Mouse (Mus musculus): Measurements from ENCODE around the gene Myo5a. TPM values are rescaled to one million over a fixed set of nuclear protein-coding genes. Genes with fewer than 3 reads are reported as not detected.

The Myo5a gene
- polyA plus RNA-seq (2015; fragmentation: Nextera tagmentation; extraction: Ambion mirVana) = 9.4 and 10.5 TPM in 2 replicates

DNA sequence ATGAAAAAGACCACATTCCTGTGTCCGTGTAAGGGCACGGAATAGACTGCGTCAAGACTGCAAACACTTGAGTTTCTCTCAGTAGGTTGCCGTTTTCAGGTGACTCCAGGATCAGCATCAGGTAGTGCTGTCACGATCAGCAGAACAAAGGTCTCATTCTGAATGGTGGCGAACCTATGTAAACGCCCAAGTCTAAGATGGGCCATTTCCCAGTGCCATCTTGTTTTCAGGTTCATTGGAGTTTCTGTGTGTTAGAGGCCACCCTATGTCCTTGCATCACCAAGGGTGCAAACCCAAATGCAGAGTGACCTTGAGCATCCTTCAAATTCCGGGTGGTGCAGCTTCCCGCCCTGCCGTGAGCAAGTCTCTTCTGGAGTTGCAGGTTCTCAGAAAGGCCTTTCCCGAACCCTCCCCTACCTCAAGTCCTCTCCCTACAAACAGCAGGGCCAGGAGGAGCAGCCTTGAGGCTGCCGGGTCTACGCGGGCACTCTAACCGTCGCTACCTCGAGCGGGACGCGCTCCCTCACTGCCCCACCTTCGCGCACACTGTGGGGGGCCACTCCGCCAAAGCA lies at the start of gene Myo5a:
Gene Myo5a (plus strand): TSS at position 559 of the 572 bp plus-strand sequence.
- Histone ChIP-seq H3K4me2 (ENCODE audit: low read depth, low read length) (peak within 1 kb of the TSS; percentile 99), H3K27ac (ENCODE audit: low read length) (peak within 1 kb of the TSS; percentile 90), H3K9ac (ENCODE audit: low read length) (peak within 1 kb of the TSS; percentile 90), H3K27me3 (ENCODE audit: control insufficient read depth, insufficient read depth, low read length) (no peaks in the 10 kb centered on the region), H3K36me3 (ENCODE audit: control insufficient read depth, insufficient read depth, low read length) (no peaks in the 10 kb centered on the region), H3K4me3 (replicated peaks; ENCODE audit: low read length) (peak within 1 kb of the TSS; percentile 86), H3K9me3 (replicated peaks; ENCODE audit: control insufficient read depth, low read length) (no peaks in the 10 kb centered on the region), H3K4me1 (ENCODE audit: control insufficient read depth, insufficient read depth, low read length) (peaks cover 7% of the 10 kb centered on the region; the same call in 1 of the 2 replicates)
- ATAC-seq (ENCODE audit: insufficient read depth, low FRiP score) = no peak; the same call in none of the 2 replicates
- WGBS = 21% methylated on average over 23 of the region's 23 CpGs

DNA sequence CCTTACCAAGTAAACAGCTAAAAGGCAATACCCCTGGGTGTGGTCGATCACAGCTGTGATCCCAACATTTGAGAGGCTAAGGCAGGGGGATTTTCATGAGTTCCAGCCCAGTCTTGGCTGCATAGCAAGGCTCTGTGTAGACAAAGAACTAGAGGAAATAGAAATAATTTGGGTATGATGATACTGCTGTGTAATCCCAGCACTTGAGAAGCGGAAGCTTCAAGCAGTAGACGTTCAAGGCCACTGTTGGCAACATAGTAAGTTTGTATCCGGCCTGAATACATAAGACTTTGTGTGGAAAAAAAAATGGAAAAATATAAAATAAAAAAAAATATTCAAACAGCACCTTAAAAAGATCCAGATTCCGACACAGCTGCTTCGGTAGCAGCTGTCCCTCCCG lies 48.3 kb upstream of the Myo5a start:
- ATAC-seq (ENCODE audit: insufficient read depth, low FRiP score) = no peak
- no peak overlapping the region for H3K4me3 ChIP-seq (replicated peaks; ENCODE audit: low read length)
- peak overlapping the region; percentile 17; the same call in 1 of the 2 replicates for H3K27ac ChIP-seq (ENCODE audit: low read length)
- H3K4me2 ChIP-seq (ENCODE audit: low read depth, low read length) = no peak overlapping the region
- no peak overlapping the region for H3K9ac ChIP-seq (ENCODE audit: low read length)
- H3K9me3 ChIP-seq (replicated peaks; ENCODE audit: control insufficient read depth, low read length) = no peaks in the 10 kb centered on the region
- 70% methylated on average over 7 of the region's 7 CpGs for WGBS
- no peaks in the 10 kb centered on the region for H3K4me1 ChIP-seq (ENCODE audit: control insufficient read depth, insufficient read depth, low read length)
- H3K36me3 ChIP-seq (ENCODE audit: control insufficient read depth, insufficient read depth, low read length) = no peaks in the 10 kb centered on the region; the same call in 1 of the 2 replicates
- H3K27me3 ChIP-seq (ENCODE audit: control insufficient read depth, insufficient read depth, low read length) = no peaks in the 10 kb centered on the region

DNA sequence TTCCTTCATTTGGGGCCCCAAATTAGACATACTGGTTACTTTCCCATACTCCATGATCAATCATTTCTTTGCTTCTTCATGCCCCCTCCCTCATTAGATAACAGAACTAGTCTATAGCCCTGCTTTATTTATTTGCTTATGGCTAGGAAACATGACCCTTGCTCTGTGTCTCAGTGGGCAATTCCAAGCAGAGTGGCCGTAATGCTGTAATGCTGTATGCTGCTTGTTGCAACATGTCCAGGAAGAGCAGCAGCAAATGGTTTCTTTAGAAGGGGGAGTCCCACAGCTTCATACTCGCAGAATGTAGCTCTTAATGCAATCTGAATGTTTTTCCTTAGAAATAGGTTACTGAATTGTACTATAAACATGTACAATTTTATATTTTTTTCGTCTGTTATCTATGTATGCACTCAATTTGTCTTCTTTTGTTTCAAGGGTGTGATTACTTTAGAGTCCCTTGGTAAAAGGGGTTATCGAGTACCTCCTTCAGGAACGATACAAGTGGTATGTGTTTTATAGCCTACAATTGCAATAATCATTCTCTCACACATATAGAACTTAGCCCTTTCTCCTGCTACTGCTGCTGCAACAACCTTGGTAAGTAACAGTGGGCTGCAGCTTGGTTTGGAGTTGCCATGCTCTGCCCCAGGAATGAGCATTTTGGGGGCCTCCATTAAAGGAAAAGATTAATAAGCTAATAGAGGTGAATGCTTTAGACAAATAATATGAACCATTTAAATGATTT lies 47.5 kb upstream of the Myo5a start:
- H3K4me1 ChIP-seq (ENCODE audit: control insufficient read depth, insufficient read depth, low read length) = no peaks in the 10 kb centered on the region
- no peaks in the 10 kb centered on the region for H3K27me3 ChIP-seq (ENCODE audit: control insufficient read depth, insufficient read depth, low read length)
- H3K36me3 ChIP-seq (ENCODE audit: control insufficient read depth, insufficient read depth, low read length) = no peaks in the 10 kb centered on the region; the same call in 1 of the 2 replicates
- WGBS = 53% methylated on average over 5 of the region's 5 CpGs
- ATAC-seq (ENCODE audit: insufficient read depth, low FRiP score) = no peak
- no peak overlapping the region for H3K27ac ChIP-seq (ENCODE audit: low read length)
- no peaks in the 10 kb centered on the region for H3K9me3 ChIP-seq (replicated peaks; ENCODE audit: control insufficient read depth, low read length)
- H3K9ac ChIP-seq (ENCODE audit: low read length) = no peak overlapping the region
- no peak overlapping the region for H3K4me3 ChIP-seq (replicated peaks; ENCODE audit: low read length)
- no peak overlapping the region for H3K4me2 ChIP-seq (ENCODE audit: low read depth, low read length)

DNA sequence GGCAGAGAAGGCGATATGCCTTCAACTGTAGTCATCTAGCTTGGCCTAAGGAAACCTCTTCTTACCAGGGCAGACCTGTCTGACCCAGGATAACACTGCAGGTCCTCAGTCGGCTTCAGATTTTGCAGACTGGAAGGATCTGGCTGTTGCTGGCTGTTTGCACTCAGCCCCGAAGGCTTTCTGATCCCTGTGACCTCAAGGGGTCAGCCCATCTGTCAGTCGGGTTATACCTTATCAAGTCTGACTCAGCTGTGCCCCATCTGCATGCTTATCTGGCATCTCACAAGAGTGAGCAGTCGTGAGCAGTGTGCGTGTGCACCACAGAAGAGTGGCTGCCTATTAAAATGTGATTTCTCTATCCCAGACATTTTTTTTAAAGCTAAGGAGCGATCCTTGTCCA lies 46.7 kb upstream of the Myo5a start:
- H3K4me1 ChIP-seq (ENCODE audit: control insufficient read depth, insufficient read depth, low read length) = no peaks in the 10 kb centered on the region
- H3K9ac ChIP-seq (ENCODE audit: low read length) = no peak overlapping the region
- H3K27ac ChIP-seq (ENCODE audit: low read length) = no peak overlapping the region
- no peaks in the 10 kb centered on the region for H3K27me3 ChIP-seq (ENCODE audit: control insufficient read depth, insufficient read depth, low read length)
- no peak for ATAC-seq (ENCODE audit: insufficient read depth, low FRiP score)
- WGBS = 40% methylated on average over 7 of the region's 7 CpGs
- H3K36me3 ChIP-seq (ENCODE audit: control insufficient read depth, insufficient read depth, low read length) = no peaks in the 10 kb centered on the region
- no peak overlapping the region for H3K4me2 ChIP-seq (ENCODE audit: low read depth, low read length)
- H3K4me3 ChIP-seq (replicated peaks; ENCODE audit: low read length) = no peak overlapping the region
- no peaks in the 10 kb centered on the region for H3K9me3 ChIP-seq (replicated peaks; ENCODE audit: control insufficient read depth, low read length)

DNA sequence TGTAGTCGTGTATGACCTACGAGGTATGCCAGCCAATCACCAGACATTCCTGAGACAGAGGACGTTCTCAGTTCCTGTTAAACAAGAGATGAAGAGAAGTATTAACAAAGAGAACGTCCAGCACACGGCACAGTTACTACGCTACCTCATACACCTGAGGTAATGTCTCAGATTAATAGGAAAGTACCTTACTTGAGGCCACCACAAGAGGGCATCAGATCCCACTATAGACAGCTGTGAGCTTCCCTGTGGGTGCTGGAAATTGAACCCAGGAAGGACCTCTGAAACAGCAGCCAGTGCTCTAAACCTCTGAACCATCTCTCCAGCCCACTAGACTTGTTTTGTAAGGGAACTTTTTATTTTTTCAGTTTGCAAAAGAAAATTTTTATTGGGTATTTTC lies 45.1 kb upstream of the Myo5a start:
- Histone ChIP-seq H3K4me1 (ENCODE audit: control insufficient read depth, insufficient read depth, low read length) (no peaks in the 10 kb centered on the region), H3K27ac (ENCODE audit: low read length) (no peak overlapping the region), H3K9ac (ENCODE audit: low read length) (no peak overlapping the region), H3K4me2 (ENCODE audit: low read depth, low read length) (no peak overlapping the region), H3K4me3 (replicated peaks; ENCODE audit: low read length) (no peak overlapping the region), H3K36me3 (ENCODE audit: control insufficient read depth, insufficient read depth, low read length) (no peaks in the 10 kb centered on the region), H3K9me3 (replicated peaks; ENCODE audit: control insufficient read depth, low read length) (no peaks in the 10 kb centered on the region), H3K27me3 (ENCODE audit: control insufficient read depth, insufficient read depth, low read length) (no peaks in the 10 kb centered on the region)
- WGBS = 76% methylated on average over 6 of the region's 6 CpGs
- ATAC-seq (ENCODE audit: insufficient read depth, low FRiP score) = no peak

DNA sequence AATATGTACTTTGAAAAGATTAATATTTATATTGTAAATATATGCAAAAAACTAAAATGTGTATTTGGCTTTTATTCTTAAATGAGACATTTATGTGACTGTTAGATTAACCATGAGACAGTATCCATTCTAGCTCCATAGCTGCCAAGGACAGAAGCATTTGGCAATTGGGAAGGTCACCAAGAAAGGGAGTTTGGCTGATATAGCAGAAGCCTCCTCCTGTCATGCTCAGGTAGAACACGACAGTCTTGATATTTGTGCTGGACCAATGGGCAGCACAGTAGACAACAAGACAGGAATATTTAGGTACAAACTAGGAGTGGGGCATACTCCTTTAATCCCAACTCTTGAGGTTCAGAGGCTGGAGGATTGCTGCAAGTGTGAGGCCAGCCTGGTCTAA lies 38.4 kb upstream of the Myo5a start:
- WGBS = 80% methylated on average over 1 of the region's 1 CpGs
- Histone ChIP-seq H3K9me3 (replicated peaks; ENCODE audit: control insufficient read depth, low read length) (no peaks in the 10 kb centered on the region), H3K4me2 (ENCODE audit: low read depth, low read length) (no peak overlapping the region)

DNA sequence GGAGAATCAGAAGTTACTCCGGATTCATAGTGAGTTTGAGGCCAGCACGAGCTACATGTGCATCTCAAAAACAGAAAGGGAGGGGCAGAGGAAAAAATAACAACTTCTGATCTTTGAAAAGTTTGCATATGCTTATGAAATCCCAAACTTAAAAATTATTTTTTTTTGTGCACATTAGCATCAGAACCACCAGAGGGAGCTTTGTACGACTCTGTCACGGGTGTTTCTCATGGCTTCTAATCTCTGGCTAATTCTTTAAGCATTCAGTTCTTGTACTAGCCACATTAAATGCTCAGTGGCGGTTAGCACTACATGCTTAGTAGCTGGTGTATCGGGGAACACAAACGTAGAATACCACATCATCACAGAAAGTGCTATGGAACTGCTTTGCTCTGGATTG lies 37.7 kb upstream of the Myo5a start:
- WGBS = 56% methylated on average over 7 of the region's 7 CpGs
- Histone ChIP-seq H3K9ac (ENCODE audit: low read length) (no peak overlapping the region), H3K4me2 (ENCODE audit: low read depth, low read length) (no peak overlapping the region), H3K36me3 (ENCODE audit: control insufficient read depth, insufficient read depth, low read length) (no peaks in the 10 kb centered on the region), H3K4me1 (ENCODE audit: control insufficient read depth, insufficient read depth, low read length) (0 out of 2 replicates have a peak, but pooled peaks cover 3% of the 10 kb centered on the region), H3K9me3 (replicated peaks; ENCODE audit: control insufficient read depth, low read length) (no peaks in the 10 kb centered on the region), H3K27me3 (ENCODE audit: control insufficient read depth, insufficient read depth, low read length) (no peaks in the 10 kb centered on the region), H3K4me3 (replicated peaks; ENCODE audit: low read length) (no peak overlapping the region), H3K27ac (ENCODE audit: low read length) (no peak overlapping the region)
- no peak for ATAC-seq (ENCODE audit: insufficient read depth, low FRiP score)

More for the DNA sequence above, 38.4 kb upstream of the Myo5a start:
- 0 out of 2 replicates have a peak, but pooled peaks cover 3% of the 10 kb centered on the region for H3K4me1 ChIP-seq (ENCODE audit: control insufficient read depth, insufficient read depth, low read length)
- H3K27ac ChIP-seq (ENCODE audit: low read length) = no peak overlapping the region
- no peaks in the 10 kb centered on the region for H3K36me3 ChIP-seq (ENCODE audit: control insufficient read depth, insufficient read depth, low read length)
- no peak for ATAC-seq (ENCODE audit: insufficient read depth, low FRiP score)
- H3K4me3 ChIP-seq (replicated peaks; ENCODE audit: low read length) = no peak overlapping the region
- no peak overlapping the region for H3K9ac ChIP-seq (ENCODE audit: low read length)
- no peaks in the 10 kb centered on the region for H3K27me3 ChIP-seq (ENCODE audit: control insufficient read depth, insufficient read depth, low read length)

DNA sequence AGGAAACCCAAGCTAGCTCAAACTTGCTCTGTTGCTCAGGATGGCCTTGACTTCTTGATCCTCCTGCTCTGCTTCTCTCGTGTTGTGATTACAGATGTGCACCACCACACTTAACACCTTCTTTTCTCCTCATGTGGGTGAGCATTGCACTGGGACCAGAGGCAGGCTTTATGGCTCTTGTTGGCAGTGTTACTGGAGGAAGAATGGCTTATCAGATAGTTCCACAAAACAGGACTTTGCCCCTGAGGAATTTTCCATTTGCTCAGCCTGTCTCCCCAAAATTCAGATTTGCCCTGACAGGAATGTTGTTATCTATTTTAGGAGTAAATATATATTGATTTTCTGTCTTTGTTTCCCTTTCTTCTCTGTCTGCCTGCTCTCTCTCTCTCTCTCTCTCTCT lies 36.1 kb upstream of the Myo5a start:
- Histone ChIP-seq H3K27me3 (ENCODE audit: control insufficient read depth, insufficient read depth, low read length) (no peaks in the 10 kb centered on the region), H3K27ac (ENCODE audit: low read length) (no peak overlapping the region), H3K4me3 (replicated peaks; ENCODE audit: low read length) (no peak overlapping the region), H3K9me3 (replicated peaks; ENCODE audit: control insufficient read depth, low read length) (no peaks in the 10 kb centered on the region), H3K4me1 (ENCODE audit: control insufficient read depth, insufficient read depth, low read length) (peaks cover 6% of the 10 kb centered on the region), H3K4me2 (ENCODE audit: low read depth, low read length) (no peak overlapping the region), H3K9ac (ENCODE audit: low read length) (no peak overlapping the region), H3K36me3 (ENCODE audit: control insufficient read depth, insufficient read depth, low read length) (no peaks in the 10 kb centered on the region)
- no peak for ATAC-seq (ENCODE audit: insufficient read depth, low FRiP score)
- 44% methylated on average over 1 of the region's 1 CpGs for WGBS

DNA sequence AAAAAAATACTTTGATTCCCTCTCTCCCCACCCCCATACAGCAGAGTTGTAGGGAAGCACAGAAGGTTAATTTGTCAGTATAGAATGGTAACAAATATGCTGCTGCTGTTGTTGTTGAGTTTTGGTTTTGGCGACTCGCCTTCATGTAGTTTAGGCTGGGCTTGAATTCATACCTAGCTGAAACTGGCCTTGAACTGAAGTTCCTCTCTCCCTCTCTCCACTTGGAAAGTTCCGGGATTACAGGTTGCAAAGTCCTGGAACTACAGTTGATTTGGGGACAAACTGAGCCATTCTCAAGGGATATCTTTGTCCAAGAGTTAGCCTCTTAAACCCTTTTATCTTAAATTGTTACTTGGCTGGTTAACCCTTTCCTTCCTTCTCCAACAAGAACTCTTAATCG lies 34.9 kb upstream of the Myo5a start:
- no peak for ATAC-seq (ENCODE audit: insufficient read depth, low FRiP score)
- no peaks in the 10 kb centered on the region for H3K27me3 ChIP-seq (ENCODE audit: control insufficient read depth, insufficient read depth, low read length)
- no peak overlapping the region for H3K9ac ChIP-seq (ENCODE audit: low read length)
- no peaks in the 10 kb centered on the region for H3K9me3 ChIP-seq (replicated peaks; ENCODE audit: control insufficient read depth, low read length)
- H3K27ac ChIP-seq (ENCODE audit: low read length) = no peak overlapping the region
- H3K4me1 ChIP-seq (ENCODE audit: control insufficient read depth, insufficient read depth, low read length) = peaks cover 6% of the 10 kb centered on the region
- no peak overlapping the region for H3K4me3 ChIP-seq (replicated peaks; ENCODE audit: low read length)
- H3K36me3 ChIP-seq (ENCODE audit: control insufficient read depth, insufficient read depth, low read length) = no peaks in the 10 kb centered on the region
- 74% methylated on average over 4 of the region's 4 CpGs for WGBS
- no peak overlapping the region for H3K4me2 ChIP-seq (ENCODE audit: low read depth, low read length)
